Mouse (Mus musculus): ENCODE measurements around the gene Folr1.

The Folr1 gene

DNA sequence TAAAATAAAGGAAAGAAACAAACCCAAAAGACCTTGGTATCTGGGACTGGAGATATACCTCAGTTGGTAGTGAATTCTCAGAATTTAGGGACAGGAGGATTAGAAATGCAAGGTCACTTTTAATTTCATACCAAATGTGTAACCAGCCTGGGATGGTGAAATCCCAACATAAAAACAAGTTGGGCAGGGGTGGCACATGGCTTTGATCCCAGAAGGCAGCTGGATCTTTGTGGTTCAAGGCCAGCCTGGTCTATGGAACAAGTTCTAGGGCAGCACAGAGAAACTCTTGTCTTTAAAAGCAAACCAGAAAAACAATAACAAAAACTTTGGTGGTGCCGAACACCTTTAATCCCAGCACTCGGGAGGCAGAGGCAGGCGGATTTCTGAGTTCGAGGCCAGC lies 3.1 kb downstream of the Folr1 start:
- no peak for DNase-seq

DNA sequence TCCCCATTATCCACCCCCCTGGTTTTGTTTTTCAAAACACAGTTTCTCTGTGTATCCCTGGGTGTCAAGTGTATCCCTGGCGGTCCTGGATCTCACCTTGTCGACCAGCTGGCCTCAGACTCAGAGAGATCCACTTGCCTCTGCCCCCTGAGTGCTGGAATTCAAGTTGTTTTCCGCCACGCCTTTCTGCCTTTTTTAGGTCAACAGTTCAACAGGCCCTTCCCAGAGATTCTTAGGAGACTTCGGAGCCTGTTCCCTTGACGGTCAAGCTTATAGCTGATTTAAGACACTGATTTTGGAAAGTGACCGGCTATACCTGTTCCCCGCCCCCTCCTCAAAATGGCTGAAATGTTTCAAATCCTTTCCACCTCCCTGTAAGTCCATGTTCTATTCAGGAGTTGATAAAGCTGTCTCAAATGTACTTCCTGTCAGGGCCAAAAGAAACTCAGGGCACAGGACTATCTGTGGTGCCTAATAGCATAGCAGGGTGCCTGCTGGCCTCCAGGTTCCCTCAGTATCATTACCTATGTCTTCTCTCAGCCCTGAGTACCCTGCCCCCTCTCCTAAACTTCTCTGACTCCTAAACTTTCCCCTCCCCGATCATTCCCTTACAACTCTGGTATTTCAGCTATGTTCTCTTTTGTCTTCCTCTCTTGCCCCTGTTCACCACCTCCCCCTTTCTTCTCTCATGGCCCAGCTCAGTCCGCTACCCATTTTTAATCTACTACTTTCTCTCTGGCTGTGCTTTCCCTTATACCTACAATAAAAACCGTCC lies 3.9 kb downstream of the Folr1 start:
- DNase-seq, result no peak

DNA sequence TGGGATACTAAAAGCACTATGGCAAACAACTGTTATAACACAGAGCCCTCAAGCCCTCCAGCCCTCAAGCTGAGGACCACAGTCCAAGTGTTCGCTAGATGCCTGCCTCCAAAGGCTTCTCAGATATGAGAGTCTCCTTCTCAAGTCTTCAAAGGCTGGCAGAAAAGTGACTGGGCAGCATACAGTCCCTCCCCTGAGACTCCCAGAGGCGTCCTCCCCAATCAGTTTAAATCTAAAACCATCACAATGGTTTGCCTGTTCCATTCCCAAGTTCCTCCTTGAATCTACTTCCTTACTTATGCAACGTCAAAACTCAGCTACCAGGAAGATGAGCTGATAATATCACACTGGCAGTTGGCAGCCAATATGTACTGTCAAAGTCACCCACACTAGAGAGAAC lies 7.2 kb downstream of the Folr1 start, which contains the start of gene Anapc15:
Gene Anapc15, plus strand, starts transcription at position 301 of the 400 bp plus-strand sequence.
- DNase-seq, result no peak

DNA sequence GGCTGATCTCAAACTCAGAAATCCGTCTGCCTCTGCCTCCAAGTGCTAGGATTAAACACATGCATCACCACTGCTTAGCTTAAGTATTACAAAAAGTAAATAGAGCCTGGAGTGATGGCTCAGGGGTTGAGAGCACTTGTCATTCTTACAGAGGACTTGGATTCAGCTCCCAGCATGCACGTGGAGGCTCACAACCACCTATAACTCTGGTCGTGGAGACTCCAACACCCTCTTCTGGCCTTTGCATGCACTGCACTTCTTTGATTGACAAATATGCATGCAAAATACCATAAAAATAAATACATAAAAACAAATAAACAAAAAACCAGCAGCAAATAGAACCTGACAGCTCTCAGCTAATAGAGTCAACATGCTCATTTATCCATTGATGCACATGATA lies 8.3 kb downstream of the Folr1 start:
- no peak for DNase-seq

DNA sequence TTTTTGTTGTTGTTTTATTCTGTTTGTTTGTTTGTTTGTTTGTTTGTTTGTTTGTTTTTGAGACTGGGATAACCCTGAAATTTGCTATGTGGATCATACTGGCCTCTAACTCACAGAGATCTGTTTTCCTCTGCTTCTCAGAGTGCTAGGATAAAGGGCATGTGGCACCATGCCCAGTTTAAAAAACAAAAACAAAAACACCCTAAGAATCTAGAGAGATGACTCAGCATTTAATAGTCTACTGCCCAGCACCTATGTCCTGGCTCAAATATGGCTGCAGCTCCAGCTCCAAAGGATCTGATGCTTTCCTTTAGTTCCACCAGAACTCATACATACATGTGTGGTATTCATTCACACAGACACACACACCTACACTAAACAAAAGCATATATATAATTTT lies 9.6 kb downstream of the Folr1 start:
- DNase-seq, result no peak

DNA sequence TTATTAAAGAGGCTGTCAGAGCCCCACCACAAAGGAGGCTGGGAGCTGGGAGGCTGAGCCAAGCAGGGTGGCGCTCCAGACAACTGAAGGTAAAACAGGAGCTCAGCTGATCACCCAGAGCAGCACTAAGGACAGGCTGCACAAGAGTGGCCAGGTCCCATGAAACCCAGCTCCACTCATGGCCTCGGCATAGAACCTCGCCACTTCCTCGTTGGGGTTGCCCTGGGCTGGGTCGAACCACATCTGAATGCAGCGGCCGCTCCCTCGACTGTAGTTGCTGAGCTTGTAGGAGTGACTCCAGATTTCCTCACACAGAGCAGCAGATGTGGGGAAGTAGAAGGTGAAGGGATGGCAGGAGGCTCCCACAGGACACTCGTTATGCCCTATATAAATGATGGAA lies 12.2 kb downstream of the Folr1 start:
- no peak for DNase-seq

DNA sequence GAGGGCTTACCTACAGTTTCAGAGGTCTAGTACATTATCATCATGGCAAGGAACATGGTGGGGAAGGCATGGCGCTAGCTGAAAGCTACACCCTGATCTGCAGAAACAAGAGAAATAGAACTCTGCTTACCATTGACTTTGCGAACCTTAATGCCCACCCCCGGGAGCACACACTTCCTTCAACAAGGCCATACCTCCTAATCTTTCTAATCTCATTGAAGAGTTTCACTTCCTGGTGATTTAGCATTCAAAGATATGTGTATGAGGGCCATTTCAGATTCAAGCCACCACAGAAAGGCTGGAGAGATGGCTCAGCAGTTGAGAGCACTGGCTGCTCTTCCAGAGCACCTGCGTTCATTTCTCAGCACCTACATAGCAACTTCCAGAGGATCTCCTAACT lies 13.5 kb downstream of the Folr1 start, which contains the start of gene Folr2:
Gene Folr2, minus strand, starts transcription at position 101 of the 400 bp plus-strand sequence.
- DNase-seq, result no peak

DNA sequence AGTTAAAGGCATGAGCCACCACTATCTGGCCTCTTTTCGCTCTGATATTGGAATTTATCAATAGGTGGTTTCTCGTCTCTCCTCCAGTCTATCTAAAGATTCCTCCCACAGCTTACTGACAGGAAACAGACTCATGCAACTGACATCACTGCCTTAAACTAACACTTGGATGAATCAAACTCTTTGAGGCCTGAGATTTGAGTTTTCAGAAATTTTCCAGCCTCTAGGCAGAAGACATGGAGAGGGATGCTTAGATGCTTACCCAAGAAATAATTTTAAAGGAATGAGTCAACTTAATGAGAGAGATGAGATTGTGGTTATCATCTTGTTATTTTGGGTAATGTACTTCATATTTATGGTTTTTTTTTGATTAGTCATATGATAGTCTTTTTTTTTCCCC lies 16.8 kb downstream of the Folr1 start:
- no peak for DNase-seq

DNA sequence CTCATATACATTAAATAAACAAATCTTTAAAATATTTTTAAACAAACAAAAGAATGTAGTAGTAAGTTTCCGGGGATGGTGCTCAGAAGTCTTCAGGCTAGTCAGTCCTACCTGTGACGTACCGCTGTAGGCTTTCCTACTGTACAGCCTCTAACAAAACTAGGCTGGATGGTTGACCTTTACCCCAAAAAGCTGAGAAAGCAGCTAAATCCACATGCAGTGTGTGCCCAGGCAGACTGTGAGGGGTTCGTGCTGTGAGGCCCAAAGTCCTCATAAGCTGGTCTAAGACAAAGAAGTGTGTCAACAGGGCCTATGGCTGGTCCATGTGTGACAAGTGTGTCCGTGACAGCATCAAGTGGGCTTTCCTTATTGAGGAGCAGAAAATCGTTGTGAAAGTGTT lies 17.7 kb downstream of the Folr1 start:
- DNase-seq, result no peak

DNA sequence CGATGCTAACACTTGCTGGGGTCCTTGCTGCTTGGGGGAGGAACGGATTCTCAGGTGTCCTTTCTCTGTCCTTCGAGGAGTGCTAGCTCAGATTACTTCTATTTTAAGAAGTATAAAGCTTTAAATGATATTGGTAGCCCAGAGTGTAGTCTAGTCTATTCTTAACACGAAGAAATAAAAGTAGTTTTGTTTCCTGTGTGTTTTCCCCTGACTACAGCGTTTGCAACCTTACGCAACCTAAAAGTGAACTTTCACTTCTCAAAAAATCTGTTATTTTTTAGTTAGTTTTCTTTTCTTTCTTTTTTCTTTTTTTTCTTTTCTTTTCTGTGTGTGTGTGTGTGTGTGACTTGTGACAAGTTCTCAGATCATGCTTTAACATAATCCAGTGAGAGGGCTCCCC lies 18.9 kb downstream of the Folr1 start:
- no peak for DNase-seq

DNA sequence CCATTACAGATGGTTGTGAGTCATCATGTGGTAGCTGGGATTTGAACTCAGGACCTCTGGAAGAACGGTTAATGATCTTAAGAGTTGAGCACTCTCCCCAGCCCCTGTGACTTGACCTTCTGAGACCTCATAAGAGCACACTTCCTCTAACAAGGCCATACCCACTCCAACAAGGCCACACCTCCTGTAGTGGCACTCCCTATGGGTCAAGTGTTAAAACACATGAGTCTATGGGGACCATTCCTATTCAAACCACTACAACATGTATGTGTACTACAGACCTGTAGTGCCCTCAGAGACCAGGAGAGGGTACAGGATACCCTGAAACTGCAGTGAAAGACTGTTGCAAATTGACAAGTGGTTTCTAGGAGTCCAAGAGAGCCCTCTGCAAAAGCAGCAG lies 22.7 kb downstream of the Folr1 start:
- DNase-seq, result no peak

DNA sequence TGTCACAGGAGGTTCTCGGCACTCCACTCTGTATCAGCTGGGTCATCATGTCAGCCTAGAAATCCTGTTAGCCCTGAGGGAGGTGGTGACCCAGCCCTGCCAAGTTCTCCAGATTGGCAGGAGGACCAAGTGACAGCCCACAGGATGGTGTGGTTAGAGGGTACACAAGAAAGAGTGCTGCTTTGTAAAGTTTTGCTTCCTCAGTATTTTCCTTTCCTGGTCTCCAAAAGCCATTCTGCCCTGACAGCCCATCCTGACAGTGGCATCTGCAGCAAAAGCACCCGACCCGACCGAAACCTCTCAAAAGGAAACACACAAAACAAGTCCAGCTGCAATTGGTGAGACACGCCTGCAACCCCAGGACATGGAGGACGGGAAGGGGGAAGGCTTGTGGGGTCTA lies 26.4 kb downstream of the Folr1 start:
- DNase-seq, result no peak

DNA sequence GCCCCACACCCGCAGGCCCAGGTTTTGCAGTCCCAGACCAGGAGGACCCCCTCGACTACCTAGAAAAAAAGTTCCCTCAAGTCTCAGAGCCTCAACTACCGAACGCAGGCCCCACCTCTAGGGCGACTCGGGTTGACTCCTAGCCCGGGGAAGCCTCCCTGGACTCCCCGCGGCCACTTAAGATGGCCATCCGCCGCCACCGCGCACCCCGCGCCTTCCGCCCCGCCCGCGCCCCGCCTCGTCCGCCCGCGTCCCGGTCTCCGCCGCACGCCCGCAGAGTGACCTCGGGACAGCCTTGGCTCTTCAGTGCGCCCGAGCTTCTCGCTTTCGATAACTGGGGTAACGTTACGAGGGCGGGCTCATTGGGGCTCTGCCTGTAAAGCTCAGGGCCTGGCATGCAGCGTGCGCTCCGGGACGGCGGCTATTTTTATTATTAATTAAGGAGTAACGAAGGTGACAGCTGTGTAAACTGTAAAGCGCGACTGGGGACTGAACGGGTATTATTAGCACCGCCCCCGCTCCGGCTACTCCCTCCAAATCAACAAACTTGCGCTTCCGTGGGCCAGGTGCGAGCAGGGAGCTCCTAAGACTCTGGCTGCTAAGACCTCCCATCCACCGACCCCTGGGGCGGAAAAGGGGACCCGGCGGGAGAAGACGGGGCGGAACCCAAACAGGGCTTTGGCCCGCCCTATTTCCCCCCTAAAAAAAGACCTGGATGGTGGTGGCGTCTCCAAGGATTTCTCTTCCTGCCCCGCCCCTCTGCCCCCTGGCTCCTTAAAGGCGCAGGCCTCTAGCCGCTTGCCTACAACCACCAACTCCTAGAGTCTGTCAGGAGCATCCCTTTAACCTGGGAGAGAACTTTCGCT lies 32.7 kb downstream of the Folr1 start, which contains the start of gene Inppl1:
Gene Inppl1, minus strand, starts transcription at position 624 of the 866 bp plus-strand sequence.
- DNase-seq, result peak; percentile 83

DNA sequence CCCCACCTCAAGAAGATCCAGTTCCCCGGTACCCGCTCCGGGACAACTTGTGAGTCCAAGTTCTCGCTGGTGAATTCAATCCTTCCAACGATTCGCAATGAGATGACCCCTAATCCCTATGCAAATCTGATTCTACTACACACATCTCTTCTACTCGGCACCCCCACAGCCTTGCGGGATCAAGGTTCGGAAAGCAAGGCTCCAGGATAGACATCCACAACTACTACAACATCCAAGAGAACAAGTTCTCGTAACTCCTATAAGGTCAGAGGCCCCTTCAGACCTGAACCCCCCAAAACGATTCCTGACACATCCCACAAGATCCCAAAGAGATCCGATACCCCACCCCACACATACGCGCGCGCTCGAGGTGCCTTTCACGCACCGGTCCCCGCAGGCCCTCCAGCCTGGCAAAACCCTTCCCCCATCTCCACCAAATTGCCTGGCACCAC lies 33.4 kb downstream of the Folr1 start:
- DNase-seq, result no peak

DNA sequence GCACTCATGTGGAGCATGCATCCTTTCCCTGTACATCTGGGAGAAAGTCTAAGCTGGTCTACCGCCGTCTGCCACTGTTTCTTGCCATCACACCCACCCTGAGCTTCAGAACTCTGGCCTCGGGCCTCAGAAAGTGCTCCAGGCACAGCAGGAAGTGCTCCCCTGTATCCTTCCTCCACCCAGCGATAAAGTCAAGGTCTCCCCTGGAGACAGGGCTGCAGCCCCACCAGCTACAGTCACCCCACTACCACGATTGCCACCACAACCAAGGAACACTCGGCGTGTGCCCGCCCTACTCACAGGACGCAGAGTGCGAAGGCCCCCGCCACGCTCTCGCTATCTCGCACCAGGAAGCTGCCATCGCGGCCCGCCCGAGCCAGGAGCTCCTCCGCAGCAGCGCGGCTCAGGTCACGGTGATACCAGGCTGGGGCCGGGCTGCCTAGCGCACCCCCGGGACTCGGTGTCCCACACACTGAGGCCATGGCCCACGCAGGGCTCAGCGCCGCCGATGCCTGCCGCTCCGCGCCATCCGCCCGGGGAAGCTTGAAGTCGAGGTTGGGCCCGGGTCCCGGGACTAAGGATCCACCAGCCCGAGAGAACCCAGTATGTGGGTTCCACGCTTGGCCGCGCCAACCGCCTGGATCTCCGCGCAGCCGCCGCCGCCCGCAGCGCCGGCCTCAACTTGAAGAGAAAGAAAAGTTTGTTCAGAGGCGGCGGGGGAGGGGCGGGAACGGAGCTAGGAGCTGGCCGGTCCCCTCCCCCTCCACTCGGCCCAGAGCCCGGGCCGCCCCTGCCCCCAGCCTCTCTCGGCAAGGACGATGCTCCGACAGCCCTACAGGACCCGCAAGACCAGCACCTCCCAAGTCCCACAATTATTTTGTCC lies 34.1 kb downstream of the Folr1 start:
- DNase-seq, result peak; percentile 28

DNA sequence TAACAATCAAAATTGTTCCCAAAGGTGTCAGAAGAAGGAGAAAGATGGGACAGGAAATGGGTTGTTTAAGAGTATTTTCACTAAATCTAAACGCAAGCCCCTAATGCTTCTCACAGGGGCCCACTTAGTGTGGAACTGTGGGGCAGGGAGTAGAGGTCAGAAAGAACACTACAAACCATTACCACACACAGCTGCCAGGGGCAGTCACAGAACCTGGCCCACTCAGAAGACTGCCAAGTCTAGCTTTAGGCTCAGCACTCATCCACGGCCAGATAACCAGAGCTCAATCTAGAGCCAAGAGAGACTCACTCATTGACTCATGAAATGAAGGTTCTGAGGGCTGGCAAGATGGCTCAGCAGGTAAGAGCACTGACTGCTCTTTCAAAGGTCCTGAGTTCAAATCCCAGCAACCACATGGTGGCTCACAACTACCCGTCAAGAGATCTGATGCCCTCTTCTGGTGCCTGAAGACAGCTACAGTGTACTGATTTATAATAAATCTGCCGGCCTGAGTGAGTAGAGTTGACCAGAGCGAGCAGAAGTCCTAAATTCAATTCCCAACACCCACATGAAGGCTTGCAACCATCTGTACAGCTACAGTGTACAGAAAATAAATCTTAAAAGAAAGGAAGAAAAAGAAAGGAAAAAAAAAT lies 35.0 kb downstream of the Folr1 start:
- DNase-seq, result no peak

DNA sequence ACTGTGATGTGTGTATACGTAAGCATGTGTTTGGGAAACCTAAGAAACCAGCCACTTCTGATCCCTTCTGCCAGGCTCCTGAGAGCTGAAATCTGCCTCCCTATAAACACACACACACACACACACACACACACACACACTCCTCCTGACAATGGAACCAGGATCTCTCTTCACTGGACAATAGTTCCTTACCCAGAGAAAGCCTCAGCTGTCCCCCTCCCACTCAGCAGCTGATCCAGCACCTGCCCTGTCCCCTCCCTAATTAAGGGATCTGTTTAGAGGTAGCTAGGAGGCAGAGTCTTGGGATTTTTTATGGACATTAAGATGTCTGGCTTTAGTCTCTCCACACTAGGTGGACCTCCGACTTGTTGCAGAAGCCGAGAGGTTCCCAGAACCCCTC lies 35.7 kb downstream of the Folr1 start:
- DNase-seq, result no peak

DNA sequence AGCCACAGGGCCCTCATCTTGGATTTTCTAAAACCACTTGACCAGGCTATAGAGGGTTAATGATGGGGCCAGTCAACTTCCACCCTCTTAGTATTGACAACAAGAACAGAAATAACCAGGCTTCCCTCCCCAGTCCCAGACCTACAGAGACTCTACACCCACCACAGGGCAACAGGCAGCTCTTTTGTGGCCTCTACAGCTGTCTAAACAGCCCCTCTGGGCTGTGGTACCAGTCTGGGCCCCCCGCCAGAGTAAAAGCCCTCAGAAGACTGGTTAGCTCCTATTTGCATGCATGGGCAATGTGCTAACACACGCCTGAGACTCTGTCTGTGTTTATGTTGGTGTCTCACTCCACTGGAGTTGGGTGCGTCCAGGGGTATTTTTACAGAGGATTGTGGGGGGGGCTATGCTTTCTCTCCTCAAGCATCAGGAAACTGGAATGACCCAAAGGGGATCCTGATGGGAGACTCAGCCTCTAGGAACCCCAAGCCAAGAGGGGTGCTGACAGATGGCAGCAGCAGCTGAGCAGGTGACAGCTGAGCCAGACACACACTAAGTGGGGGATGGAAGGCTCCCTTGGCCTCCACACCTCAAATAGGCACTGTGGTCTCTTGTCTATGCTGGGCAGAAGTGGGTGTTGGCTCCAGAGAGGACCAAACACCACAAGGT lies 36.5 kb downstream of the Folr1 start:
- DNase-seq, result no peak

DNA sequence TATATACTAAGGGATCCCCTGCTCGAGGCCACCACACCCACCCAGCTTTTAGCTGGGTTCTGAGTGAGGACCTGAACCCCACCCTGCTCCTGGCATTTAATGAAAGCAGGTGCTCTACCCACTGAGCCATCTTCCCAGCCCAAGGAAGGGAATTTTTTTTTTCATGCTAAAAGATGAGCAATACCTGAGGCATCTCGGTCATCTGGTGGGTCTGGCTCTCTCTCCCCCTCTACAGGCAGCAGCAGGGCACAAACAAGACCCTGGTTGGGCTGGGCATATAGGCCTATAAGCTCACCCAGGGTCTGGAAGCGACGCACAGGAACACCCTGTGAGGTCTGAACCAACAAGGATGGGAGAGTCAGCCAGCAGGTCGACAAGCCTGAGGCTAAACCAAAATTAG lies 37.2 kb downstream of the Folr1 start:
- no peak for DNase-seq

DNA sequence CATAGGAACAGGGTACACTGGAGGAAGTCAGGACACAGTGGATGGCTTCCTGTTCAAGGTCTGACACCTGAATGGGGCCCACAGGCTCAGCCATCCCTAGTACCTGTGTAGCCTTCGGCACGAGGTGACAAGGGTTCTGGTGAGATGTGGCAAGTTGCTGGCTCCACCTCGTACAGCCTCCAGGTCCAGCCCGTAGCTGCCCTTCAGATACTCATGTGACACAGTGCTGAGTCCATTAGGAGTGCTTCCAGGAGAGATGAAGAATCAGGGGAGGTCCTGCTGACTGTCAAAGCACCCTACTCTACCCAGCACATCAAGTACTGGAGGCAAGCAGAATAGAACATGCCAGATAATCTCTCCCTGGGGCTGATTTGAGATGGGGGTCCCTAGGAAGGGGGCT lies 38.2 kb downstream of the Folr1 start:
- no peak for DNase-seq

DNA sequence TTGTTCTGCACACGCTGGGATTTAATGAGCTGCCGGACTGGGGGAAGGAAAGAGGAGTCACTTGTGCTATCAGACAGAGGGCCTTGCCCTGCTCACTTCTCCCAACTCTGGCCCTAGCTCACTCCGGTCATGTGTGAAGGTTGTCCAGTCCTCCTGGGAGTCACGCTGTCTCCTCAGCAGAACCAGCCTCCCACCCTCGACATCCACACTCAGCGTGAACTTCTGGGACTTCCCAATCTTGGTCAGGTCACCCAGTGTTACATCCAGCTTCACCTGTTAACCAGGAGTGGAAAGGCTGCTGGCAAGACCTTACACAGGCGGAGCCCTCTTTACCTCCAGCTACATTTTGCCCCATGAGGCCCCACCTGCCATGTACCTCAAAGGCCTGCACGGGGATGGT lies 39.2 kb downstream of the Folr1 start:
- no peak for DNase-seq

DNA sequence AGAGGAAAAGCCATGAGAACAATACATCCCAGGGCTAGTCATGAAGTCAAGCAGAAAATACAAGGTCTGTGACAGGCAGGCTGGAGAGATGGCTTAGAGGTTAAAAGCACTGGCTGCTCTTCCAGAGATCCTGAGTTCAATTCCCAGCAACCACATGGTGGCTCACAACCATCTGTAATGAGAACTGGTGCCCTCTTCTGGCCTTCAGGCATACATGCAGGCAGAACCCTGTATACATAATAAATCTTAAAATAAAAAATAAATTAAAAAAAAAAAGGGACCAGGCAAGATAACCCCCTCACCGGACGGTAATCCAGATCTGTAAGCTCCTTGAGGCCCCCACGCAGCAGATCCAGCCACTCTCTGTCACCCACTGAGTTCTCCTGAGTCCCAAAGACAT lies 40.2 kb downstream of the Folr1 start:
- no peak for DNase-seq
